Mouse (Mus musculus): Measurements from ENCODE around the gene Camk1d. TPM values are rescaled to one million over a fixed set of nuclear protein-coding genes. Genes with fewer than 3 reads are reported as not detected.
A peak's percentile ranks its signal among the peaks of the same experiment; 100 is the strongest.

Camk1d gene
- polyA plus RNA-seq, 1 experiment = 1.4 TPM

DNA sequence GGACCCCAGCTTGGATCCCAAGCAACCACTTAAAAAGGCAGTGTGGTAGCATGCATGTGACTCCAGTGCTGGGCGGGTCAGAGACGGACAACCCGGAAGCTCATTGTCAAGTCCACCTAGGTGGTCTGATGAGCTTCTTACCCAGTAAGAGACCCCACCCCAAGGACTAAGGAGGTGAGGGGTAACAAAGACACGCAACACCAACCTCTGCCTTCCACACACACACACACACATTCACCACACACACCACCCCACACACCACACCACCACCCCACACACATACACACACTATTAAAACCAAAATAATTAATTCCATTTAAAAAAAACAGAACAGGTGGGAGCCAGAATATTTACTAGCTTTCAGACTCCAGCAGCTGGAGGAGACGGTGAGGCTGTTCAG, 73.7 kb downstream of the Camk1d start:
- H3K4me3 ChIP-seq (ENCODE audit: control insufficient read depth, low read depth, low read length) = no peak overlapping the region
- H3K4me1 ChIP-seq (ENCODE audit: control insufficient read depth, insufficient read depth, low read length) = 0 out of 2 replicates have a peak, but pooled peaks cover 2% of the 10 kb centered on the region
- H3K27me3 ChIP-seq (ENCODE audit: control insufficient read depth, insufficient read depth, low read length) = no peaks in the 10 kb centered on the region
- no peaks in the 10 kb centered on the region for H3K36me3 ChIP-seq (ENCODE audit: control insufficient read depth, insufficient read depth, low read length)
- no peak for TF ChIP-seq POLR2A (IDR thresholded peaks at IDR 0.05; ENCODE audit: control insufficient read depth, low read depth, low read length)
- TF ChIP-seq CTCF (IDR thresholded peaks at IDR 0.05; ENCODE audit: control insufficient read depth, insufficient read depth, insufficient replicate concordance, low read depth, low read length) = no peak
- H3K27ac ChIP-seq (ENCODE audit: control insufficient read depth, insufficient read depth, low read depth, low read length) = no peak overlapping the region

DNA sequence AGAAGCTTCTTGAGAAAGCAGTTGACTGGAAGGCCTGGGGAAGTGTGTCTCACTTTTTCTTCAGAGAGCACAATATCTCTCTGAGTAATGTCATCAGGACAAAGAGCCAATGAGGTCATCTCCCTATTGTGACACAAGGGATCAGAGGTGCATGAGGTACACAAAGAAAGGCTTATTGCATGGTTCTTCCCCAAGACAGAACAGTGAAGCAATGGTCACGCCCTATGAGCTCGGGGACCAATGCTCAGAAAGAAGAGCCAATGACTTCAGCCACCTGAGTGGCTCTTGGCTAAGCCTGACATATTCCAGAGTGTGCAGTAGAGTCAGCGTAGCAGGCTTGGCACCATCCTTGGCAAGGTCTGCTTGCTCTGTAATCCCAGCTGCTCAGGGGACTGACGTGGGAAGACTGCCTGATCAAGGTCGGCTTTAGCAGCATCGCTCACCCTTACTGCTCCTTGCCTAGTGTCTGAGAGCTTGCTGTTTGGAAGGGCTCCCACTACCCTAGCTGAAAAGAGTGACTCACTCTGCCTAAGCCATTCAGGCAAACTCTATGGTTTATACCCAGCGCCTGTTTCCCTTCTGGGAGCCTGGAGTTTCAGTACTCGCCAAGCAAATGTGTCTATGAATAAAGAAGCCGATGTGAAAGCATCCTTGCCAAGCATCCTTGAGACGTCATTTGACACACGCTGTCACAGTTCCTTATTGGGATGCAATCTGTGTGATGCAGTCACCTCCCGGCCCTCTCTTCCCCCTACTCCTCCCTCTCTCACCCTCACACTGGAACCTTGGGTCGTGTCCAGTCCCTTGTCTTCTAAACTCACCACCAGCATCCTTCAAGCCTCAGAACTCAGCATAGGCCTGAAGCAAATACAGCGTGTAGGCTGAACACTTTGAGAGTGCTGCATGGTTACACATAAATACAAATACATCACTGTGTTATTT, 77.2 kb downstream of the Camk1d start:
- no peaks in the 10 kb centered on the region for H3K36me3 ChIP-seq (ENCODE audit: control insufficient read depth, insufficient read depth, low read length)

DNA sequence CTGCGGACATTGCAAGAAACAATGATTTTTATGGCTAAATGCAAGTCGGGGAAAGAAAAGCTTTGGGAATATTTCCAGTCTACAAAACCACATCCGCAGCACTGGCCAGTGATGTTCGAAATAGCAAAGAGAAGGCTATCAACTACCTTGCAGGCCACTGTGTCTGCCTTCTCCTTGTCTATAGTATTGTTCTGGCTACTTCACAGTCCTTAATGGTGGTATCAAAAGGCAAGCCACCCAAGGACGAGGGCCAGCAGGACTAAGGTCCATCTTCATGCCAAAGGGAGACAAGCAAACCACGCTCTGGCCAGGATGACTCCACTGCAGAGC, 82.0 kb downstream of the Camk1d start:
- H3K27me3 ChIP-seq (ENCODE audit: control insufficient read depth, insufficient read depth, low read length) = no peaks in the 10 kb centered on the region
- no peaks in the 10 kb centered on the region for H3K36me3 ChIP-seq (ENCODE audit: control insufficient read depth, insufficient read depth, low read length)
- TF ChIP-seq POLR2A (IDR thresholded peaks at IDR 0.05; ENCODE audit: control insufficient read depth, low read depth, low read length) (no peak), CTCF (IDR thresholded peaks at IDR 0.05; ENCODE audit: control insufficient read depth, insufficient read depth, insufficient replicate concordance, low read depth, low read length) (no peak)
- H3K27ac ChIP-seq (ENCODE audit: control insufficient read depth, insufficient read depth, low read depth, low read length) = no peak overlapping the region
- H3K4me3 ChIP-seq (ENCODE audit: control insufficient read depth, low read depth, low read length) = no peak overlapping the region
- H3K4me1 ChIP-seq (ENCODE audit: control insufficient read depth, insufficient read depth, low read length) = peaks cover 3% of the 10 kb centered on the region; the same call in 1 of the 2 replicates

More for the DNA sequence above, 77.2 kb downstream of the Camk1d start:
- TF ChIP-seq CTCF (IDR thresholded peaks at IDR 0.05; ENCODE audit: control insufficient read depth, insufficient read depth, insufficient replicate concordance, low read depth, low read length) = no peak
- no peak; the same call in 1 of the 2 replicates for TF ChIP-seq POLR2A (IDR thresholded peaks at IDR 0.05; ENCODE audit: control insufficient read depth, low read depth, low read length)
- H3K27me3 ChIP-seq (ENCODE audit: control insufficient read depth, insufficient read depth, low read length) = no peaks in the 10 kb centered on the region
- peak overlapping the region; percentile 10 for H3K4me3 ChIP-seq (ENCODE audit: control insufficient read depth, low read depth, low read length)
- no peaks in the 10 kb centered on the region for H3K4me1 ChIP-seq (ENCODE audit: control insufficient read depth, insufficient read depth, low read length)
- H3K27ac ChIP-seq (ENCODE audit: control insufficient read depth, insufficient read depth, low read depth, low read length) = no peak overlapping the region

- TF ChIP-seq POLR2A (IDR thresholded peaks at IDR 0.05; ENCODE audit: control insufficient read depth, low read depth, low read length) (no peak), CTCF (IDR thresholded peaks at IDR 0.05; ENCODE audit: control insufficient read depth, insufficient read depth, insufficient replicate concordance, low read depth, low read length) (no peak)
- Histone ChIP-seq H3K27me3 (ENCODE audit: control insufficient read depth, insufficient read depth, low read length) (no peaks in the 10 kb centered on the region), H3K4me3 (ENCODE audit: control insufficient read depth, low read depth, low read length) (no peak overlapping the region), H3K27ac (ENCODE audit: control insufficient read depth, insufficient read depth, low read depth, low read length) (peak overlapping the region; percentile 49), H3K36me3 (ENCODE audit: control insufficient read depth, insufficient read depth, low read length) (no peaks in the 10 kb centered on the region), H3K4me1 (ENCODE audit: control insufficient read depth, insufficient read depth, low read length) (peaks cover 3% of the 10 kb centered on the region; the same call in 1 of the 2 replicates)
These were observed 82.5 kb downstream of the Camk1d start for GRCm38 (mm10) chr2:5631676-5632354.

GRCm38 (mm10) chr2:5630710-5631109, 83.6 kb downstream of the Camk1d start:
- H3K27me3 ChIP-seq (ENCODE audit: control insufficient read depth, insufficient read depth, low read length) = no peaks in the 10 kb centered on the region
- TF ChIP-seq CTCF (IDR thresholded peaks at IDR 0.05; ENCODE audit: control insufficient read depth, insufficient read depth, insufficient replicate concordance, low read depth, low read length) (no peak), POLR2A (IDR thresholded peaks at IDR 0.05; ENCODE audit: control insufficient read depth, low read depth, low read length) (no peak)
- no peaks in the 10 kb centered on the region for H3K36me3 ChIP-seq (ENCODE audit: control insufficient read depth, insufficient read depth, low read length)
- H3K27ac ChIP-seq (ENCODE audit: control insufficient read depth, insufficient read depth, low read depth, low read length) = no peak overlapping the region
- H3K4me1 ChIP-seq (ENCODE audit: control insufficient read depth, insufficient read depth, low read length) = peaks cover 3% of the 10 kb centered on the region; the same call in 1 of the 2 replicates
- H3K4me3 ChIP-seq (ENCODE audit: control insufficient read depth, low read depth, low read length) = no peak overlapping the region

DNA sequence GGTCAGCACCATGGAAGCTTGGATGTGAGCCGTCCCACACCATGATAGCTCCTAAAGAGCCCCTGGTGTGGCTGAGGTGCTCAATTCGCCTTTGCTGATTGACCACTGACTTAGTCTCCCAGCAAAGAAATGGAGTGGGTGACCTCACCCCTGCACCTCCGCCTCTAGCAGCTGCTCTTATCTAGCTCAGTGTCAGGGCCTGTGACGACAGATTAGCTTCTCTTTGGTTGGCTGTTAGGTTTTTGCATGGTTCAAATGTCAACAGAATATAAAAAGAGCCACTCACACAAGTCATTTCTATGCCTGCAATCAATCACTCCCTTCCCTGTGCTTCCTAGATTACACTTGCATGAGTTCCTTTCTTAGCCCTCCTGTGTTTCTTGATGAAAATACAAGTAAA, 89.9 kb downstream of the Camk1d start:
- Histone ChIP-seq H3K27me3 (ENCODE audit: control insufficient read depth, insufficient read depth, low read length) (no peaks in the 10 kb centered on the region), H3K4me1 (ENCODE audit: control insufficient read depth, insufficient read depth, low read length) (no peaks in the 10 kb centered on the region), H3K36me3 (ENCODE audit: control insufficient read depth, insufficient read depth, low read length) (no peaks in the 10 kb centered on the region), H3K27ac (ENCODE audit: control insufficient read depth, insufficient read depth, low read depth, low read length) (no peak overlapping the region), H3K4me3 (ENCODE audit: control insufficient read depth, low read depth, low read length) (no peak overlapping the region)
- TF ChIP-seq CTCF (IDR thresholded peaks at IDR 0.05; ENCODE audit: control insufficient read depth, insufficient read depth, insufficient replicate concordance, low read depth, low read length) (no peak), POLR2A (IDR thresholded peaks at IDR 0.05; ENCODE audit: control insufficient read depth, low read depth, low read length) (no peak)

GRCm38 (mm10) chr2:5618361-5618896, 95.9 kb downstream of the Camk1d start:
- Histone ChIP-seq H3K4me3 (ENCODE audit: control insufficient read depth, low read depth, low read length) (no peak overlapping the region), H3K27me3 (ENCODE audit: control insufficient read depth, insufficient read depth, low read length) (no peaks in the 10 kb centered on the region), H3K4me1 (ENCODE audit: control insufficient read depth, insufficient read depth, low read length) (no peaks in the 10 kb centered on the region), H3K27ac (ENCODE audit: control insufficient read depth, insufficient read depth, low read depth, low read length) (no peak overlapping the region), H3K36me3 (ENCODE audit: control insufficient read depth, insufficient read depth, low read length) (no peaks in the 10 kb centered on the region)
- no peak for TF ChIP-seq CTCF (IDR thresholded peaks at IDR 0.05; ENCODE audit: control insufficient read depth, insufficient read depth, insufficient replicate concordance, low read depth, low read length)
- TF ChIP-seq POLR2A (IDR thresholded peaks at IDR 0.05; ENCODE audit: control insufficient read depth, low read depth, low read length) = no peak

Measured in testis, adult 2 months (tissue).